Mouse (Mus musculus): ENCODE data around the gene Pfpl. TPM values are rescaled to one million over a fixed set of nuclear protein-coding genes. Genes with fewer than 3 reads are reported as not detected.

The Pfpl gene
- total RNA-seq (2021), result not detected

GRCm38 (mm10) chr19:12427605-12428004 is at the start of gene Pfpl:
Pfpl (plus strand) TSS chr19:12427905.
- intact Hi-C loops (cut with DNase I), result no loop called here
- no peak for DNase-seq (ENCODE audit: low spot score in 2 of 2)

DNA sequence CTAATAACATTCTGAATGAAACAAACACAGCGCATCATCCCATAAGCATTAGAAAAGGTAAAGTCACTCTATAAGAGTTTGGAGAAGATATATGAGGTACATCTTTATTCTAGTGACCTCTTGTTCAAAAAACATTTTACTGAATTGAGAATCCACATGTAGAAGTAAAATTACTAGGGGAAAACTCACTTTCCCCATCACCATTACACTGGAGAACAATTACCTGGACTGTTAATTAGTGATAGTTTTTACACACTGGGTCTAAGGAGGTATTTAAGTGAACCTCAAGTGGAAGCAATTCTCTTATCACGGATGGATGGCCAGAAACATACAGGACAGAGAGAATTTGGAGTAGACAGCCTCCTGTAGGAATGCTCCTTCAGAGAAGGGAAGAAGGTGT is 40.7 kb upstream of the Pfpl start, which contains the start of gene Olfr1440:
Gene Olfr1440, plus strand, starts transcription at position 301 of the 400 bp plus-strand sequence.
- intact Hi-C loops (cut with DNase I), result no loop called here
- no peak for DNase-seq (ENCODE audit: low spot score in 2 of 2)

- intact Hi-C loops (cut with DNase I), result loop anchor here (10.0 kb wide), 1 partner anchor 279 kb away; no protein-coding TSS in a partner anchor
These were observed 14.0 kb upstream of the Pfpl start for GRCm38 (mm10) chr19:12413737-12414136.

DNA sequence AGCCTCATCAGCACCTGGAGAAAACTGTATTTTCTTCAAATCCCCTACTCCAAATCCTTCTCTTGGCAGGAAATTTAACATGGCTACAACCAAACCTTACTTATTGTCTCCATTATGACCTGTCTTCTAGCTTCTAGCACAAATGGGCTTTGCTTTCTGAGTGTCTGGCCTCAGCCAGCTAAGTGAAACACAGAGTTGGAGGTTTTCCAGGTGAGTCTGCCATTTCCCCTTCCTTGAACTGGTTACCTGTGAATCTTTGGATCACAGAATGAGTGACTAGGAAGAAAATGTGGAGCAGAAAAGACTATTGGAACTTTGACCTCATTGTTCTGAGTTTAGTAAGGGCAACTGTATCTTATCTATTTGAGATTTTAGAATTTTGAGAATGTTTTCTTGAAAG is 10.3 kb upstream of the Pfpl start, which contains the start of gene Olfr1441:
Gene Olfr1441, plus strand, starts transcription at position 73 of the 400 bp plus-strand sequence.
- intact Hi-C loops (cut with DNase I), result loop anchor here (10.0 kb wide), 1 partner anchor 283 kb away; no protein-coding TSS in a partner anchor
- DNase-seq (ENCODE audit: low spot score in 2 of 2), result no peak

More at GRCm38 (mm10) chr19:12413737-12414136, 14.0 kb upstream of the Pfpl start:
- DNase-seq (ENCODE audit: low spot score in 2 of 2), result no peak

GRCm38 (mm10) chr19:12418312-12418711 is 9.4 kb upstream of the Pfpl start:
- DNase-seq (ENCODE audit: low spot score in 2 of 2), result no peak
- intact Hi-C loops (cut with DNase I), result loop anchor here (10.0 kb wide), 1 partner anchor 284 kb away; no protein-coding TSS in a partner anchor

- DNase-seq (ENCODE audit: low spot score in 2 of 2), result no peak
- intact Hi-C loops (cut with DNase I), result no loop called here
These were observed 7.2 kb upstream of the Pfpl start for GRCm38 (mm10) chr19:12420555-12420954.

GRCm38 (mm10) chr19:12421680-12422079 is 6.0 kb upstream of the Pfpl start:
- intact Hi-C loops (cut with DNase I), result no loop called here
- DNase-seq (ENCODE audit: low spot score in 2 of 2), result no peak

DNA sequence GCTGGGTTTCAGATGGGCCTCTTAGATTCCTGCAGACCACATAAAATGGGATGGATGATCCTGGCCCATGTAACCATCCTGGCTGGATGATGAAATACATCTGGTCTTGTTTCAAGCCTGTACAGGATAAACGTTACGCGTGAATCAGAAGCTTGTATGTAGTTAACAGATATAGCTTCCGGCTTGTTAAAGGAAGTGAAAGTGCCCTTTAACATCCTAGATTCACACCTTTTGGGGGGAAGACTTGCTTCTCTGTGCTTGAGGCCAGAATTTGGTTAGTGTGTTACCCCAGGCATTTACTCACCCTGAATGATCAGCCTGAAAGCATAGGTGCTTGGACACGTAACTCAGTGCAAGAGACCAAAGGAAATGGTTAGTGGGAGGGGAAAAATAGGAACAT is 604 bp upstream of the Pfpl start:
- DNase-seq (ENCODE audit: low spot score in 2 of 2), result no peak
- intact Hi-C loops (cut with DNase I), result no loop called here

DNA sequence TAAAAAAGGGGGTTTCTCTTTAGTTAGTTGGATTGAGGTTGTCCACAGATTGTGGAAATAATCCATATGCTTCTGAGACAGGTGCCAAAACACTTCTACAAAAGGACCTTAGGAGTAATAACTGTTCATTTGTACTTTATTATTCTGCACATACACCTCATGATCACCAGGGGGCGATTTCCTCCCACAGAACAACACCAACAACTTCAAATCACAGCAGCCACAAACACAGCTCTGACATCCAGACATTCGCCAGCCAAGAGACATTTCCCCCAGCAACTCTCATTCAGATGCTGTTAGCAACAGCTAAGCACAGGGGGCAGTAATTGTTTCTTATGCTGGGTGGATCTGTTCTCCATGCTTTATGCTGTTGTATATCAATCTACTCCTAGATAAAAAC is 5.3 kb downstream of the Pfpl start:
- intact Hi-C loops (cut with DNase I), result loop anchor here (10.0 kb wide), 1 partner anchor 162 kb away; the partner anchor contains the start of gene Gm4952
- no peak for DNase-seq (ENCODE audit: low spot score in 2 of 2)

DNA sequence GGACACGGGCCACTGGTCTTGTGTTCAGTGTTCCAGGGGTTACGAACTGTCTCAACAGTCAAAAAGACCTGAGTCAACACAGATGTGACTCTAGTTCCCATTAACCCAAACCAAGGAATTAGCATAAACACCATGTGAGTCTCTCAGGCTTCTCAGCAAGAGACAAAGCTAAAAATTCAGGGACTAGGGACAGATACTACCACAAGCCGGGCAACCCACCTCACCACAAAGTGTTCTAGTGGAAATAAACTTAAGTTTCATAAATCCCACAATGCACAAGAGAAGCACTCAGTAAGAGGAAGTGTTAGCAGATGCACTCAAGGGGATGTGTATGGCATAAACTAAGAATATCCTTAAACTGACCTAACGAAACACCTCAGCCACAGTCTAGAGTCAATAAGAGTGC is 7.3 kb downstream of the Pfpl start:
- intact Hi-C loops (cut with DNase I), result loop anchor here (10.0 kb wide), 1 partner anchor 160 kb away; the partner anchor contains the start of gene Gm4952
- no peak for DNase-seq (ENCODE audit: low spot score in 2 of 2)

- DNase-seq (ENCODE audit: low spot score in 2 of 2), result no peak
- intact Hi-C loops (cut with DNase I), result loop anchor here (10.0 kb wide), 1 partner anchor 159 kb away; the partner anchor contains the start of gene Gm4952
These were observed 8.2 kb downstream of the Pfpl start for GRCm38 (mm10) chr19:12435750-12436524.

- intact Hi-C loops (cut with DNase I), result loop anchor here (10.0 kb wide), 1 partner anchor 155 kb away; the partner anchor contains the start of gene Gm4952
- DNase-seq (ENCODE audit: low spot score in 2 of 2), result no peak
These were observed 11.9 kb downstream of the Pfpl start for GRCm38 (mm10) chr19:12439581-12439980.

DNA sequence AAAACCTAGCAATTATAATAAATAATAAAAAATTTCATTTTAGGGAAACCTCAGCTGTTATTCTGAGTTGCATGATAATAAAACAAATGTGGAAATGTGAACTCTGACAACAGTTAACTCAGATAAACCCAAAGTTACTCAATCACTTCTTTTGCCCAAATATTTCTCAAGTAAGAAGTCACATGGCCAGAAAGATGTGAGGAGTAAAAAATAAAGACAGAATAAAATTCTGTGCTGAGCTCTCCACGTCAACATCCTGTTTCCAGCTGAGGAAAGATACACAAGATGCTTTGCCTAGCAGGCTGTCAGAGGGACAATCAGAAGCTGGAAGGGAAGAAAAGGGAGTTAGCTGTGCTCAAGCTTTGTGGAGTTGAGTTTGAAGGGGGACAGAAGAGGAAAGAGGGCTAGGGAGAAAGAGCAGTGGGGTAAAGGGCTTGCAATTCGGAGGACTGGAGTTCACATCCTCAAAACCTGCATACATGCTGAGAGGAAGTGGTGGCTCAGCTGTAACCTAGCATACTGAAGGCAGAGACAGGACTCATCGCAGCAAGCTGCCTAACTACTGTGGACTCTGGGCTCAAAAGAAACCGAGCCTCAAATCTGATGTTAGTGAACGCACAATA is 12.5 kb downstream of the Pfpl start:
- DNase-seq (ENCODE audit: low spot score in 2 of 2), result no peak
- intact Hi-C loops (cut with DNase I), result no loop called here

DNA sequence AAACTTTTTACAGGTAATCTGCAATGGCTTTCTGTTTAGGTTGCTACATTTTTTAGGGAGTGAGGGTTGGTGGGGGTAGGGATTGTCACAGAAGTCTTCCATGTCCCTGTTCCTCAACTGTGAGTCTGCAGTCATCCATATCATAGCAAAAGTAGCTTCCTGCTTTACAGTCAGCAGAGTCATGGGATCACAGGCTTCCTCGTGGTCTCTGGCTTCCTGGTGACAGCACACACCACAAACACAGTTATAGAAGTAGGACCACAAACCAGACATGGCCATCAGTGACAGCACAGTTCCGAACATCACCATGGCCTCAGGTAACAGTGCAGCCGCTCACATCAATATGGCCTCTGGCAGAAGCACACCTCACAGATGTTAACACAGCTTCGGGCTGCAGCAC is 14.9 kb downstream of the Pfpl start:
- intact Hi-C loops (cut with DNase I), result no loop called here
- no peak for DNase-seq (ENCODE audit: low spot score in 2 of 2)

DNA sequence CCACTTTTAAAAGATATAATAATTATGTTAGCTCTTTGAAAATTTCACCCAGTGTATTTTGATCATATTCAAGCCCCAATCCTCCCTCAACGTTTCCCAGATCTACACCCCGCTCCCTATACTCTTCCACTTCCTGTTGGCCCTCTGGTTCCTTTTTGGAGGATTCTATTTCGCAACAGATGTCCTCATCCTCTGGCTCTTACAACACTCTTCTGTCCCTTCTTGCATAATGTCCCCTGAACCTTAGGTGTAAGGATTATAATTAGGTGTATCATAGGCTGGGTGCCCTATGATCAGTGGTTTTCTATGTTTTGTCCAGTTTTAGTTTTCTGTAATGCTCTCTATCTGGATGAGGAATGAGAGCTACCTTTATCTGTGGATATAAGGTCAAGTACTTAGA is 17.3 kb downstream of the Pfpl start:
- intact Hi-C loops (cut with DNase I), result no loop called here
- no peak for DNase-seq (ENCODE audit: low spot score in 2 of 2)

- no peak for DNase-seq (ENCODE audit: low spot score in 2 of 2)
These were observed 29.8 kb downstream of the Pfpl start for GRCm38 (mm10) chr19:12457401-12458066.

DNA sequence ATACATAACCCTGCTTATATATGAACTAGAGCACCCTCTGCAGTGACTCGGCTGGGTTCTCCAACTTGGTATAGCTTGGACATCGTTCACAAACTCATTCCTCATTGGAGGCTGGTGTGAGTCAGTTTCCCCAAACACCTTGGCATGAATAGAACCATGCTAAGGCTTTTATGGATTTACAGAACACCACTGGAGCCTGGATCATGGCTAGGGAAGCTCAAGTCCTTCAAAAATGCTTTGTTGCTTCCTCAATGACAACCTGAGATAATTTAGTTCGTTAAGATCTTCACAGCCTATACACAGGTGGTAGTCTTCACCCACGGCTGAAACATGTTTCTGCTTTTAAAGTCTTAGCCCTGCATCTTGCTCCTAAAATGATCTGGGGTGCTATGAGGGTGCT is 31.8 kb downstream of the Pfpl start:
- intact Hi-C loops (cut with DNase I), result no loop called here

More at GRCm38 (mm10) chr19:12457401-12458066, 29.8 kb downstream of the Pfpl start:
- intact Hi-C loops (cut with DNase I), result no loop called here

GRCm38 (mm10) chr19:12460282-12461249 is 32.9 kb downstream of the Pfpl start, which contains the start of gene Mpeg1:
Mpeg1 (plus strand) TSS chr19:12460779.
- intact Hi-C loops (cut with DNase I), result no loop called here
- DNase-seq (ENCODE audit: low spot score in 2 of 2), result no peak

More for the DNA sequence above, 31.8 kb downstream of the Pfpl start:
- no peak for DNase-seq (ENCODE audit: low spot score in 2 of 2)

All from left cerebral cortex, postnatal 36 days (tissue).